Mouse (Mus musculus) bone marrow, adult 2 months (tissue): ENCODE results near the gene Zswim3.

Source experiments
- CTCF ChIP-seq: fragments of 200-500 bp; IDR thresholded peaks from 2 replicates; pipeline ENCODE4 v1.5.1; 2011; ENCODE audit warnings: low read length, control low read depth; ENCODE audit not compliant: control insufficient read depth, insufficient read depth
- POLR2A ChIP-seq: fragments of 200-500 bp; IDR thresholded peaks from 2 replicates; pipeline ENCODE4 v1.6.1; 2011; ENCODE audit warnings: low read depth, mild to moderate bottlenecking, control low read depth, low read length, borderline replicate concordance; ENCODE audit not compliant: control insufficient read depth

DNA sequence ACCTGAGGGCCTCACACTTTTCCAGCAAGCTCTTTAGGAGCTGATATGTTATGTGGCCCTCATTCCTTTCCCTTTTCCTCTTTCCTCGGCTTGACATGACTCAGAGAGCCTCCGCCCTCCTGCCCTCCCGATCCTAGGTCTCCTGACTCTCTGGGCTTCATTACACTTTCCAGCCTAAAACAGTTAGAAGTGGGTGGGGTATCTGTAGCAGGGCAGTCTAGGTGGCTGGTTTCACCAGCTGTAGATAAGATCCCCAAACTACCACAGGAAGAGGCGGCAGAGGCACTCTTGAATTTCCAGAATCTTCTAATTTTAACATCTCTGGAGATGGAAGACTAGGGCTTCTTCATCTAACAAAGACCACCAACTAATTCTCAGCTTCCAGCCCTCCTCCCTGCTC, 59.7 kb downstream of the Zswim3 start:
- no peak for TF ChIP-seq CTCF
- no peak for TF ChIP-seq POLR2A
